Mouse (Mus musculus): Measurements from ENCODE around the gene Uhrf1bp1. TPM values are rescaled to one million over a fixed set of nuclear protein-coding genes. Genes with fewer than 3 reads are reported as not detected.

The Uhrf1bp1 gene
- polyA plus RNA-seq, 1 experiment from 2014 or later: 5.0 TPM

DNA sequence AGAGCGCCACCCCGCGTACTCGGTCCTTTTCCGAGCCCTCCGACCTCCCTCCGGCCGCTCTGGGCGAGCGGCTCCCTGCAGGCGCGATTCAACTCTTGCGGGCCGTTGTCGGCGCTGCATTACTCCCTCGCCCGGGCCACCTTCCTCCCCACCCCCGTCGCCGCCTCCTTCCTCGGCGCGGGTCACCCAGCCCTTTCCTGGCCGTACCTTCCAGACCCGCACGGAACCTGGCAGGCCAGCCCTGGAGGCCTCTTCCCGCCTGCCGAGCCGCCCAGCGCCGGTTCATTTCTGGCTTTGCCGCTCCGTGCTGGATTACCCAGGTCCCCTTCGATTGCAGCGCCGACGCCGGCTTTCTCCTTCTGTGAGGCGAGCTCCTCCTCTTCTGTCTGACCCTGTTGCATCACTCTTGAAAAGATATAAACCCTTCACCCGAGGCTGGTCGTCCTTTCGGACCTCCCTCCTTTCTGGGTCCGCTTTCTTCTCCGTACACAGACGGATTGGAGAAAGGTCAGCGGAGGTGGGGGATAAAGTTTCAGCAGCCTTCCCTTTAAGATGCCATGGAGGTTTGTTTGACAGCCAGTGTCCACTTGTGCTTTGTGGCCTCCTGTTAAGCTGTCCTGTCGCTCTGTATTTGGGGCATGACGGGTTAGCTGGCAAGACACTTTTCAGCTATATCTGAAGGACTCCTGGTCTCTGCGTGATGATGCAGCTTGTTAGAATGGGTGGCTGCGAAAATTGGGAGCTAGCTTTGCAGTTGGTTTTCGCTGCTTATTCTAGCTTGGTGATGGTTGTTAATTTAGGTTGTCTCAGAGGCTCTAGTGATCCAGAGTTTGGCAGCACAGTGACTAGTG is 782 bp downstream of the Uhrf1bp1 start:
- peak overlapping the region; percentile 89 for H3K27ac ChIP-seq
- H3K9me3 ChIP-seq (replicated peaks): no peaks in the 10 kb centered on the region
- H3K36me3 ChIP-seq: peaks cover 24% of the 10 kb centered on the region
- 1% methylated on average over 52 of the region's 52 CpGs for whole genome bisulfite sequencing (ENCODE audit: insufficient replicate concordance)
- H3K27me3 ChIP-seq (replicated peaks): no peaks in the 10 kb centered on the region
- peak; percentile 66 for ATAC-seq
- peak overlapping the region; percentile 99 for H3K4me2 ChIP-seq
- H3K4me1 ChIP-seq: peaks cover 60% of the 10 kb centered on the region
- peak overlapping the region; percentile 94 for H3K4me3 ChIP-seq
- peak overlapping the region; percentile 94 for H3K9ac ChIP-seq

DNA sequence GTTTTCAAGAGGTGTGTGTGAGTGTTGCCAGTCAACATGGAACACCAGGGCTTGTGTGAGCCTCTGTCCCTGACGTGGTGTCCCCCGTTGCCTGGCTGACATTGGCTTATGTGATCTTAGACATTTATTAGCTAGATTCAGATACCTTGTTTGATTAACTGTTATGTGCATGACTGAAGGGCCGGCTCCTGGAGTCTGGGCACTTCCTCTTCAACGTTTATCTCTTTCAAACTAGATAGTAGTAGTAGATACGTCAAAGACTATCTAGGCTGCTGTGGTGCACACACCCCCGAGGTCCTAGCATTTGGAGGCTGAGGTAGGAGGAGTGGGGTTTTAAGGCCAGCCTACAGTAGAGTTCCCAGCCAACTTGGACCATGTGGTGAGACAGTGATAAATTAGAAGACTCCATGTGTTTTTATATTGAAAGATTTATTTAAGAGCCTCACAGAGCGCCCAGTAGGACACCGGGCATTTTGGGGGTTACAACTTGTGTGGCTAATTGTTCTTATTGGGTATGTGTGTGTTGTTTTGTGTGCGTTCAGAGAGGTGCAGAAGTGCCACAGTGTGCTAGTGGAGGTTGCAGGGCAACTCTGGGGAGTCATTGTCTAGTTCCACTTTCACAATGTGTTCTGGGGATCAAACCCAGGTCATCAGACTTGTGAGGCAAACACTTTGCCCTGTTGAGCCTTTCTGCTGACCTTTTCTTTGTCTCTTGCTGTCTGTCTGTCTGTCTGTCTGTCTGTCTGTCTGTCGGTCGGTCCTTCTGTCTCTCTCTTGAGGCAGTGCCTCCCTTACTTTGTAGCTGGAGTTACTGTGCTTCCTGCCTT is 1.6 kb downstream of the Uhrf1bp1 start:
- peak; percentile 38; the same call in 1 of the 2 replicates for ATAC-seq
- H3K27me3 ChIP-seq (replicated peaks): no peaks in the 10 kb centered on the region
- H3K36me3 ChIP-seq: peaks cover 16% of the 10 kb centered on the region
- H3K4me1 ChIP-seq: peaks cover 62% of the 10 kb centered on the region
- H3K4me3 ChIP-seq: peak overlapping the region; percentile 94
- peak overlapping the region; percentile 89 for H3K27ac ChIP-seq
- H3K9me3 ChIP-seq (replicated peaks): no peaks in the 10 kb centered on the region
- peak overlapping the region; percentile 99 for H3K4me2 ChIP-seq
- peak overlapping the region; percentile 94 for H3K9ac ChIP-seq
- WGBS (ENCODE audit: insufficient replicate concordance): 23% methylated on average over 11 of the region's 11 CpGs

GRCm38 (mm10) chr17:27859131-27859530 is 2.9 kb downstream of the Uhrf1bp1 start:
- H3K9ac ChIP-seq: peak overlapping the region; percentile 94
- ATAC-seq: peak; percentile 78

GRCm38 (mm10) chr17:27865461-27865860 is 9.2 kb downstream of the Uhrf1bp1 start:
- 82% methylated on average over 2 of the region's 2 CpGs for WGBS (ENCODE audit: insufficient replicate concordance)
- Histone ChIP-seq H3K4me2 (no peak overlapping the region), H3K9ac (no peak overlapping the region), H3K27ac (no peak overlapping the region), H3K4me3 (no peak overlapping the region), H3K9me3 (replicated peaks) (no peaks in the 10 kb centered on the region), H3K36me3 (peaks cover 6% of the 10 kb centered on the region), H3K27me3 (replicated peaks) (no peaks in the 10 kb centered on the region), H3K4me1 (peaks cover 37% of the 10 kb centered on the region)
- ATAC-seq: no peak

More at GRCm38 (mm10) chr17:27859131-27859530, 2.9 kb downstream of the Uhrf1bp1 start:
- Histone ChIP-seq H3K4me3 (peak overlapping the region; percentile 94), H3K27ac (peak overlapping the region; percentile 89), H3K4me2 (peak overlapping the region; percentile 99), H3K4me1 (peaks cover 62% of the 10 kb centered on the region), H3K36me3 (peaks cover 4% of the 10 kb centered on the region), H3K9me3 (replicated peaks) (no peaks in the 10 kb centered on the region), H3K27me3 (replicated peaks) (no peaks in the 10 kb centered on the region)
- WGBS (ENCODE audit: insufficient replicate concordance): 21% methylated on average over 2 of the region's 2 CpGs

DNA sequence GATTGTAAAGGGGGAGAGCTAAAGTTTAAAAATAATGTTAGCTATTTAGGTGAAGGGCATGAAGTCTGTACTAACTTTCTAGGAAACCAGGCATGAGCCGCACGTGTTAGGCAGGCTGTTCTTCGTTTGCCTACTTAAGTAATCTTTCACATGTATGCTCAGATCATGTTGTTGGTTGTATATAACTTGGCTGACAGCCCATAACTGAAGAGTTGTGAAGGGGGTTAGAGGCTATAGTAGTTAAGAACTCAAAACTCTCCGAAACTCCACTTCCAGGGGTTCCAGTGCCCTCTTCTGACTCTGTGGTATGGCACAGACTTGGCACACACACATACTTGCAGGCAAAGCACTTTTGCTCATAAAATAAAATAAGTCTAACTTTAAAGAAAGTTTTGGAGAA is 10.5 kb downstream of the Uhrf1bp1 start:
- no peak overlapping the region for H3K9ac ChIP-seq
- H3K4me3 ChIP-seq: no peak overlapping the region
- no peak for ATAC-seq
- H3K36me3 ChIP-seq: peaks cover 6% of the 10 kb centered on the region
- peaks cover 24% of the 10 kb centered on the region for H3K4me1 ChIP-seq
- H3K4me2 ChIP-seq: no peak overlapping the region
- no peaks in the 10 kb centered on the region for H3K27me3 ChIP-seq (replicated peaks)
- no peaks in the 10 kb centered on the region for H3K9me3 ChIP-seq (replicated peaks)
- H3K27ac ChIP-seq: no peak overlapping the region
- WGBS (ENCODE audit: insufficient replicate concordance): 84% methylated on average over 4 of the region's 4 CpGs

- Histone ChIP-seq H3K27ac (no peak overlapping the region), H3K27me3 (replicated peaks) (no peaks in the 10 kb centered on the region), H3K36me3 (peaks cover 10% of the 10 kb centered on the region), H3K4me1 (peaks cover 33% of the 10 kb centered on the region), H3K4me3 (no peak overlapping the region), H3K9me3 (replicated peaks) (no peaks in the 10 kb centered on the region), H3K4me2 (no peak overlapping the region), H3K9ac (no peak overlapping the region)
- ATAC-seq: no peak
- 82% methylated on average over 3 of the region's 3 CpGs for WGBS (ENCODE audit: insufficient replicate concordance)
These were observed 15.6 kb downstream of the Uhrf1bp1 start for GRCm38 (mm10) chr17:27871851-27872250.

DNA sequence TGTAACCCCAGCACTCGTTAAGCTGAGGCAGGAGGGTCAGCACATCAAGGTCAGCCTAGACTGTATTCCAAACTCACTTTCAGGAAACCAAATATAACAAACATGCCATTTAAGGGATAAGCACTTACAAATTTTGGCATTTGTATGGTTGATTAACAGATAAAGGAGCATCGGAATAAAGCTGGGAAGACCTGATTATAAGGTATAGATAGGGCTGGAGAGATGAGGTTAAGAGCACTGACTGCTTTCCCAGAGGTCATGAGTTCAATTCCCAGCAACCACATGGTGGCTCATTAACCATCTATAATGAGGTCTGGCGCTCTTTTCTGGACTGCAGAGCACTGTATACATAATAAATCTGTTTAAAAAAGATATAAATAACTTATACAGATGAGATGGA is 17.3 kb downstream of the Uhrf1bp1 start:
- Histone ChIP-seq H3K4me2 (no peak overlapping the region), H3K4me1 (peaks cover 33% of the 10 kb centered on the region), H3K36me3 (peaks cover 25% of the 10 kb centered on the region), H3K9me3 (replicated peaks) (no peaks in the 10 kb centered on the region), H3K4me3 (no peak overlapping the region), H3K27ac (no peak overlapping the region), H3K27me3 (replicated peaks) (no peaks in the 10 kb centered on the region), H3K9ac (no peak overlapping the region)
- 68% methylated on average over 3 of the region's 3 CpGs for WGBS (ENCODE audit: insufficient replicate concordance)
- no peak for ATAC-seq

DNA sequence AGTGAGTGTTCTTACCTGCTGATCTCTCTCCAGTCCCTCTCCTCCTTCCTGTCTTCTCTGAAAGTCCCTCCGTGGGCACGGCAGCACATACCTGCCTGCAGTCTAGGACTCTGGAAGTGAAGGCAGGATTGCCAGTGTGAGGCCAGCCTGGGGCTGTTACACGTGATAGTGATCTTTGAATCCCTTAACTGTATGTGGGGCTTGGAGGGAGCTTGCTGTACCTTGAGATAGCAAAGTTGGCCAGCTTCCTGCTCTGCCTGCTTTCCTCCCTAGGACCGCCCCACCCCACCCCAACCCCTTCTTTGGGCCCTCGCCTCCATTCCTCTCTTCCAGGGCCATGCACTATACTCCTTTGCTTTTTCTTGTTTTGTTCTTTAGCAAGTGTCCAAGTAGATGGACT is 18.3 kb downstream of the Uhrf1bp1 start:
- ATAC-seq: peak; percentile 91
- Histone ChIP-seq H3K4me3 (peak overlapping the region; percentile 6; the same call in 1 of the 2 replicates), H3K4me2 (peak overlapping the region; percentile 52), H3K27me3 (replicated peaks) (no peaks in the 10 kb centered on the region), H3K4me1 (peaks cover 33% of the 10 kb centered on the region), H3K9me3 (replicated peaks) (no peaks in the 10 kb centered on the region), H3K36me3 (peaks cover 32% of the 10 kb centered on the region), H3K9ac (peak overlapping the region; percentile 8), H3K27ac (peak overlapping the region; percentile 27; the same call in 1 of the 2 replicates)
- 14% methylated on average over 5 of the region's 5 CpGs for WGBS (ENCODE audit: insufficient replicate concordance)

- no peak for ATAC-seq
- Histone ChIP-seq H3K4me1 (no peaks in the 10 kb centered on the region), H3K27me3 (replicated peaks) (no peaks in the 10 kb centered on the region), H3K27ac (no peak overlapping the region), H3K9me3 (replicated peaks) (no peaks in the 10 kb centered on the region), H3K4me3 (no peak overlapping the region), H3K9ac (no peak overlapping the region), H3K36me3 (peaks cover 92% of the 10 kb centered on the region), H3K4me2 (no peak overlapping the region)
- 77% methylated on average over 11 of the region's 11 CpGs for WGBS (ENCODE audit: insufficient replicate concordance)
These were observed 25.3 kb downstream of the Uhrf1bp1 start for GRCm38 (mm10) chr17:27881518-27881917.

DNA sequence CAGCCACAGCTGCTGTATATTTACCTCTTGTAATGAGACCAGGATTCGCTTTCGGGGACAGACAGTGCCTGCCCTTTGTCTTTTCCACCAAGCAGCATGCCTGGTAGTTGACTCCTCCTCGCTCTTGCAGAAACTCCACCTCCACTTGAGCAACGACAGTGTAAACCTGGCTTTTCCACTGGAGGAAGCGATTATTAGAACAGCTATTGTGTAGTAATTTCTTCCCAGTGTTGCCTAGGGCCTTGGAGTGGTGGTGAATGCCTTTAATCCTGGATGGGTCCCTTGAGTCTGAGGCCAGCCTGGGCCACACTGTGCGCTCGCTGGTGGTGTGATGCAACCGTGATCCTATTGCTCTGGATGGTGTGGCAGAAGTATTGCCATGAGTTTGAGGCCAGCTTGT is 26.9 kb downstream of the Uhrf1bp1 start:
- H3K27me3 ChIP-seq (replicated peaks): no peaks in the 10 kb centered on the region
- no peaks in the 10 kb centered on the region for H3K4me1 ChIP-seq
- no peak overlapping the region for H3K4me3 ChIP-seq
- 88% methylated on average over 8 of the region's 8 CpGs for WGBS (ENCODE audit: insufficient replicate concordance)
- no peak overlapping the region for H3K9ac ChIP-seq
- no peaks in the 10 kb centered on the region for H3K9me3 ChIP-seq (replicated peaks)
- H3K4me2 ChIP-seq: no peak overlapping the region
- no peak for ATAC-seq
- no peak overlapping the region for H3K27ac ChIP-seq
- H3K36me3 ChIP-seq: peaks cover 94% of the 10 kb centered on the region

- H3K4me3 ChIP-seq: no peak overlapping the region
- no peaks in the 10 kb centered on the region for H3K9me3 ChIP-seq (replicated peaks)
- no peak overlapping the region for H3K4me2 ChIP-seq
- no peak overlapping the region for H3K27ac ChIP-seq
- H3K4me1 ChIP-seq: no peaks in the 10 kb centered on the region
- 88% methylated on average over 6 of the region's 6 CpGs for WGBS (ENCODE audit: insufficient replicate concordance)
- H3K9ac ChIP-seq: no peak overlapping the region
- peaks cover 92% of the 10 kb centered on the region for H3K36me3 ChIP-seq
- no peak for ATAC-seq
- H3K27me3 ChIP-seq (replicated peaks): no peaks in the 10 kb centered on the region
These were observed 27.8 kb downstream of the Uhrf1bp1 start for GRCm38 (mm10) chr17:27883994-27884393.

All from liver, embryonic 12.5 days (tissue).